Mouse (Mus musculus): Measurements from ENCODE around the gene Ms4a5.
"Not testable (repeated sequence)": the region's sequence is repeated elsewhere in the genome, so short reads cannot be mapped to it uniquely, and the experiment has no call there.

Ms4a5 gene

GRCm38 (mm10) chr19:11283773-11284172 is at the start of gene Ms4a5:
TSS of gene Ms4a5 (minus strand) at chr19:11283873.
- no peak for DNase-seq

- DNase-seq: no peak
Measured at GRCm38 (mm10) chr19:11321123-11321522, 37.5 kb upstream of the Ms4a5 start.

- no peak for DNase-seq
Measured at GRCm38 (mm10) chr19:11316786-11317185, 33.1 kb upstream of the Ms4a5 start.

GRCm38 (mm10) chr19:11314354-11314753 is 30.7 kb upstream of the Ms4a5 start, which contains the start of gene Ms4a14:
TSS of gene Ms4a14 (minus strand) at chr19:11314454.
- no peak for DNase-seq

DNA sequence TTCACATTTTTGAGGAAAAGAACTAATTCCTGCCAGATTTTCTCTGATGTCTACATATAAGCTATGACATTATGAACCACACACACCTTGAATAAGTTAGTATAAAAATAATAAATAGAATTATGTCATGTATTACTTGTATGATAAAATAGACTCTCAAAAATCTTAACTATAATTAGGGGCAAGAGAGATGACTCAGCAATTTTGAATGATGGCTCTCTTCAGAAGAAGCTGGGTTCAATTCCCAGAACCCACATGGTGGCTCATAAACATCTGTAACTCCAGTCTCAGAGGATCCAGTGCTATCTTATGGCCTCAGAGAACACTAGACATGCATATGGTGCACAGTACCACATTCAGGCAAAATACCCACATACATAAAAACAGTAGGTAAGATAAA is 25.2 kb upstream of the Ms4a5 start:
- no peak for DNase-seq

- not testable (repeated sequence) for DNase-seq
Measured at GRCm38 (mm10) chr19:11299529-11299928, 15.9 kb upstream of the Ms4a5 start.

DNA sequence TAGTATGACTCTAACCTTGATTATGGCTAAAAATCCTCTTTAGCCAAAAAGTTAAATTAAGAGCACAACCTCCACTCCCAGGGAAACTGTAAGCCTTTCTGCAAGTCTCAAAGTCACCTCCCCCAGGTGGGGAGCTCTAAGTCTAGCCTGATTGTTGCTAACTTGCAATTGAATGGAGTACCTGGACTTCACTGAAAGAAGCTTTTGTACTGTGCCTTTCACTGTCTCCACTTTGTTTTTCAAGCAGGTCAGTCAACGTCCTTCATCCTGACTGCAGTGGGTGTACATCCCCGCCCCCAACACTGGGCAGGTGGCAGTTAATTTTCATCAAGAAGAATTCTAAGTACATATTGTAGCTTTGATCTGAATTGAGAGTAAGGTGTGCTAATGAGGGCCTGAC is 15.3 kb upstream of the Ms4a5 start:
- DNase-seq: no peak

GRCm38 (mm10) chr19:11293616-11294015 is 9.9 kb upstream of the Ms4a5 start:
- not testable (repeated sequence) for DNase-seq

- DNase-seq: no peak
Measured at GRCm38 (mm10) chr19:11292990-11293389, 9.3 kb upstream of the Ms4a5 start.

GRCm38 (mm10) chr19:11280223-11280622 is 3.5 kb downstream of the Ms4a5 start:
- DNase-seq: no peak

GRCm38 (mm10) chr19:11276431-11276830 is 7.2 kb downstream of the Ms4a5 start:
- no peak for DNase-seq

GRCm38 (mm10) chr19:11266956-11267355 is 16.7 kb downstream of the Ms4a5 start:
- DNase-seq: no peak

- DNase-seq: no peak
Measured at GRCm38 (mm10) chr19:11266052-11266845, 17.4 kb downstream of the Ms4a5 start, which contains the start of gene Ms4a1. TSS of gene Ms4a1 (minus strand) at chr19:11266241.

DNA sequence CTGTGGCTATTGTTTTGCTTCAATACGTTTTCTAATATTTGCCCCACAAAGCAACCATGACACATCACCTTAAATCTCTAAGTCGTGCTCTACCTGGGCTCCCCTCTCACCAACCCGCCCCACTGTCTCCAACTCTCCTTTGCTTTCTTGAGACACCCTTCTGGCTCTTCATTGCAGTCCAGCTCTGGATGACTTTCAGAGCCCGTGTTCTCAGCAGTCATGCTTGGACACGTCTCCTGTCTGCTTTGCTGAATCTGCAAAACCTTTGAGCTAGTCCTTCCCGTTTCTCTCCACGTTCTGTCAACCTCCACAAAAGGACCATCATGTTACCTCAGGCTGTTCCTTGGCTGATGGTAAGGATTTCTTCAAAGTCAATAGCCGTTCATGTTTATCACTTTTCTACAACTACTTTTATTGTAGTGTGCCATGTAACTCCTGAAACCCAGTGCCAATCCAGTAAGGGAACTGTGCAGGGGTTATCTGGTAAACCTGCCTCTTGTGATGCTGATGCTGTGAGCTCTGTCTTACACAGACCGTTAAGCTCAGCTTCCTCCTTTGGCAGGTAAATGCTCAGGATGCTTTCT is 19.0 kb downstream of the Ms4a5 start:
- DNase-seq: no peak

GRCm38 (mm10) chr19:11263549-11263948 is 20.1 kb downstream of the Ms4a5 start:
- no peak for DNase-seq

GRCm38 (mm10) chr19:11262932-11263331 is 20.7 kb downstream of the Ms4a5 start:
- not testable (repeated sequence) for DNase-seq

- no peak for DNase-seq
Measured at GRCm38 (mm10) chr19:11261522-11261921, 22.2 kb downstream of the Ms4a5 start.

GRCm38 (mm10) chr19:11244230-11244629 is 39.4 kb downstream of the Ms4a5 start:
- no peak for DNase-seq

GRCm38 (mm10) chr19:11242560-11242959 is 41.1 kb downstream of the Ms4a5 start:
- no peak for DNase-seq

- DNase-seq: no peak
Measured at GRCm38 (mm10) chr19:11235820-11236219, 47.9 kb downstream of the Ms4a5 start.

GRCm38 (mm10) chr19:11234921-11235735 is 48.5 kb downstream of the Ms4a5 start:
- no peak for DNase-seq

- DNase-seq: no peak
Measured at GRCm38 (mm10) chr19:11234244-11234643, 49.4 kb downstream of the Ms4a5 start.

DNA sequence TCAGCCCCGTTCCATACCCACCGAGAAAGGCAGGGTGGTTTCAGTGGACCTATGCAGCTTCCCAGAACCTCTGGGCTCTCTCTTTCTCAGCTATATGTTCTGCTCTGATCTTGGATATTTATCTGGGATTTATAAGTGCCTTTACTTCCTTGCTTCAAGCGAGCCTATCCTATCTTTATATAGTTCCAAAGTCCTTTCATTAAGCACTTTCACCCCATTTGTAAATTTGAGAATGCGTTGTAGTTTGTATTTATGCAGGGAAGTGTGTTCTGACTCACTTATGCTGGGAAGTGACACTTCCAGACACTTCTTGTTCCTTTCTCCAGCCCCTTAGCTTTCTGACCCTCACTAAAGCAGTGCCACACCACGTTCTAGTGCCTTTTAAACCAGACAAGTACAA is 51.3 kb downstream of the Ms4a5 start, which contains the start of gene Ms4a12:
Gene Ms4a12, minus strand, starts transcription at position 101 of the 400 bp plus-strand sequence.
- DNase-seq: no peak
